Mouse (Mus musculus) midbrain, embryonic 14.5 days (tissue): ENCODE data around the gene Mmd2. TPM values are rescaled to one million over a fixed set of nuclear protein-coding genes. Genes with fewer than 3 reads are reported as not detected.

Source experiments
- ATAC-seq: fragments of 200-750 bp; cut with Nextera tagmentation; 2 replicates; pipeline ENCODE4 v1.8.0; 2017; ENCODE audit warnings: moderate number of reproducible peaks, moderate library complexity; ENCODE audit not compliant: low FRiP score, low TSS enrichment
- DNase-seq: peaks from one replicate; pipeline ENCODE4 v3.0.0-alpha.2; 2015
- H3K27ac ChIP-seq: fragments of 300-500 bp; sonication (generic); replicated peaks from 2 replicates; pipeline ENCODE4 v1.5.1; 2014; ENCODE audit warnings: mild to moderate bottlenecking, low read depth, low read length, moderate library complexity
- H3K27me3 ChIP-seq: fragments of 300-500 bp; sonication (generic); 2 replicates; pipeline ENCODE4 v1.6.1; 2014; ENCODE audit warnings: low read length, control low read depth, mixed read lengths; ENCODE audit not compliant: control insufficient read depth, insufficient read depth
- H3K36me3 ChIP-seq: fragments of 300-500 bp; sonication (generic); 2 replicates; pipeline ENCODE4 v1.6.1; 2014; ENCODE audit warnings: low read length, control low read depth; ENCODE audit not compliant: control insufficient read depth, insufficient read depth
- H3K4me1 ChIP-seq: fragments of 300-500 bp; sonication (generic); 2 replicates; pipeline ENCODE4 v1.6.1; 2014; ENCODE audit warnings: mild to moderate bottlenecking, antibody characterized with exemption, low read length, control low read depth; ENCODE audit not compliant: control insufficient read depth, insufficient read depth
- H3K4me2 ChIP-seq: fragments of 300-500 bp; sonication (generic); 2 replicates; pipeline ENCODE4 v1.6.1; 2014; ENCODE audit warnings: mild to moderate bottlenecking, low read length, moderate library complexity
- H3K4me3 ChIP-seq: fragments of 300-500 bp; sonication (generic); replicated peaks from 2 replicates; pipeline ENCODE4 v1.5.1; 2014; ENCODE audit warnings: low read depth, low read length
- H3K9ac ChIP-seq: fragments of 300-500 bp; sonication (generic); replicated peaks from 2 replicates; pipeline ENCODE4 v1.6.1; 2014; ENCODE audit warnings: mild to moderate bottlenecking, low read length, moderate library complexity
- H3K9me3 ChIP-seq: fragments of 300-500 bp; sonication (generic); 2 replicates; pipeline ENCODE4 v1.6.1; 2016; ENCODE audit warnings: low read length, control low read depth, mixed read lengths; ENCODE audit not compliant: control insufficient read depth
- WGBS: fragments of 180-500 bp; shearing (Covaris S2); extraction: QIAGEN DNeasy Blood & Tissue Kit; methylation state at CpG from one replicate; pipeline ENCODE4 v1.1.7; 2014; 5-methylcytosine and 5-hydroxymethylcytosine counted together
- polyA plus RNA-seq: library from polyadenylated mRNA; unstranded; fragments of >200 nt; fragmentation: Nextera tagmentation; extraction: Ambion mirVana; gene quantifications from 2 replicates; pipeline ENCODE4 v1.2.1, GENCODE M21; 2014

Mmd2 gene
- polyA plus RNA-seq, 1 experiment from 2014 or later = 35.3 TPM

DNA sequence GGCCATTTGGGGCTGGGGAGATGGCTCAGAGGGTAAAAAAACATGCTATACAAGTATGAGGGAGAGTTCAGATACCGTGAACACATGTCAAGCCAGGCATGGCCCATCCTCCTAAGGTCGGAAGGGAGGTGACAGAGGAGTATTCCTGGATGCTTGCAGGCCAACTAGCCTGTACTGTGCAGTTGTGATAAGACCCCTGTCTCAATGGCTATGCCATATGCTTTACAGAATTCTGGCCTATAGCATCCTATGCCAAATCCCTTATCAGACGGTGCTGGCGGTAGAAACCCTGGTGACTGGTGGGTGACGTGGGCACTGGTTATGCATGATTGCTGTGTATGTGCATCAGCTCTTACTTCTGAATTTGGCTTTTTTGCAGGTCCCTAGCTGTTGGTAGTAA lies 29.2 kb upstream of the Mmd2 start:
- H3K9me3 ChIP-seq = no peaks in the 10 kb centered on the region
- no peak overlapping the region for H3K4me2 ChIP-seq
- no peak for ATAC-seq
- no peak overlapping the region for H3K27ac ChIP-seq
- WGBS = 94% methylated on average over 5 of the region's 5 CpGs
- H3K27me3 ChIP-seq = no peaks in the 10 kb centered on the region
- peaks cover 39% of the 10 kb centered on the region for H3K36me3 ChIP-seq
- H3K4me1 ChIP-seq = no peaks in the 10 kb centered on the region
- H3K4me3 ChIP-seq = no peak overlapping the region
- DNase-seq = no peak
- H3K9ac ChIP-seq = no peak overlapping the region

DNA sequence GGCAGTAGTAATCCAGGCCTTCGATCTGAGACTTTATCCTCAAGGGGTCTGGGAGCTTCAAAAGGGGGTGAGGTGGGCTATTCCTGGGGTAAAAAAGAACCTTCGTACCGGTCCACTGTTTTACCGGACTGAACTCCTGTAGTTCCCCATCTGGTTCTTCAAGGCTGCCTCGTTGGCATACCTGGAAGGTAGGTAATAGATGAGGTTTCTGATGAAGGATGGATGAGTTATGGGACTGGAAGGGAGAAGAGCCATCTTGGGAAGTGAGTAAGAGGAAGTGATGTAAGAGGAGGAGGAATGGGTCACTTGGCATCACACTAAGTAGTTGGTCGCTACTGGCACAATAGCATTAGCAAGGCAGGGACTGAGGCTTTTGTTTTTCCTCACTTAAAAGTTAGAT lies 21.6 kb upstream of the Mmd2 start:
- H3K4me3 ChIP-seq = peak overlapping the region; percentile 95
- H3K4me1 ChIP-seq = peaks cover 12% of the 10 kb centered on the region
- H3K36me3 ChIP-seq = peaks cover 16% of the 10 kb centered on the region
- no peaks in the 10 kb centered on the region for H3K27me3 ChIP-seq
- H3K9ac ChIP-seq = peak overlapping the region; percentile 85
- no peaks in the 10 kb centered on the region for H3K9me3 ChIP-seq
- ATAC-seq (no peak), DNase-seq (peak; percentile 17)
- WGBS = 11% methylated on average over 6 of the region's 6 CpGs
- H3K27ac ChIP-seq = no peak overlapping the region
- peak overlapping the region; percentile 78 for H3K4me2 ChIP-seq

DNA sequence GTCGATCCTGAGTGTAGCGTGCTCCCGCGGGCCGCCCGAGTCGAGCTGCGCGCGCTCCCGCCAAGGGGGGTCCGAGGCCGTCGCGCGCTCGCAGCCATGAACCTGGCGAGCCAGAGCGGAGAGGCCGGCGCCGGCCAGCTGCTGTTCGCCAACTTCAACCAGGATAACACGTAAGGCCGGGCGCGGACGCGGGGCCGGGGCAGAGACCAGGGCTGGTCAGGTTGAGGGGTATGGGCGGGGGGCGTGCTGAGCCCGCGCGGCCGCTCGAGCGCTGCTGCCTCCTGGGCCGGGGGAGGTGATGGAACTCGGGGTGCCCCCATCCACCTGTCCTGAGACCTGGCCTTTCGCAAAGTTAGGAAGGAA lies 21.0 kb upstream of the Mmd2 start:
- DNase-seq = no peak
- no peaks in the 10 kb centered on the region for H3K9me3 ChIP-seq
- no peaks in the 10 kb centered on the region for H3K27me3 ChIP-seq
- peak overlapping the region; percentile 78 for H3K4me2 ChIP-seq
- H3K9ac ChIP-seq = peak overlapping the region; percentile 85
- under 1% methylated on average over 41 of the region's 41 CpGs for WGBS
- peak; percentile 75 for ATAC-seq
- peaks cover 12% of the 10 kb centered on the region for H3K4me1 ChIP-seq
- H3K36me3 ChIP-seq = peaks cover 16% of the 10 kb centered on the region
- H3K4me3 ChIP-seq = peak overlapping the region; percentile 95
- peak overlapping the region; percentile 75 for H3K27ac ChIP-seq

- ATAC-seq = peak; percentile 96
- H3K9ac ChIP-seq = peak overlapping the region; percentile 85
- 1% methylated on average over 69 of the region's 69 CpGs for WGBS
- peak; percentile 99 for DNase-seq
- peak overlapping the region; percentile 78 for H3K4me2 ChIP-seq
- peaks cover 11% of the 10 kb centered on the region for H3K36me3 ChIP-seq
- H3K27me3 ChIP-seq = no peaks in the 10 kb centered on the region
- peak overlapping the region; percentile 95 for H3K4me3 ChIP-seq
- peak overlapping the region; percentile 75 for H3K27ac ChIP-seq
- H3K9me3 ChIP-seq = no peaks in the 10 kb centered on the region
- H3K4me1 ChIP-seq = peaks cover 12% of the 10 kb centered on the region
Measured at GRCm38 (mm10) chr5:142628726-142629662, 20.4 kb upstream of the Mmd2 start.

DNA sequence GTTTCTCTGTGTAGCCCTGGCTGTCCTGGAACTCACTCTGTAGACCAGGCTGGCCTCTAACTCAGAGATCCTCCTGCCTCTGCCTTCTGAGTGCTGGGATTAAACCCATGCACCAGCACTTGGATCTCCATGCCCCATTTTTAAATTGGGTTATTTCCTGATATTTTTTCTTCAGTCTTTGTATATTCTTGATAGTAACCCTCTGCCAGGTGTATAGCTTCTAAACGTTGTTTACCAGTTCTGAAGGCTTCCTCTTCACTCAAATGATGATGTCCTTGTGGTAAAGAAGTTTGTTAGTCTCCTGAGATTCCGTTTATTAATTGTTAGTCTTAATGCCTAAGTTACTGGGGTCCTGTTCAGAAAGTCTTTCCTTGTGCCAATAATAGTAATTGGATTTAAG lies 18.8 kb upstream of the Mmd2 start, which contains the start of gene Wipi2:
Gene Wipi2 (plus strand): TSS at position 301 of the 400 bp plus-strand sequence.
- peak within 1 kb of the TSS; percentile 70 for H3K4me2 ChIP-seq
- H3K36me3 ChIP-seq = no peaks in the 10 kb centered on the region
- no peak within 1 kb of the TSS for H3K27ac ChIP-seq
- peaks cover 12% of the 10 kb centered on the region for H3K4me1 ChIP-seq
- peak within 1 kb of the TSS; percentile 95 for H3K4me3 ChIP-seq
- H3K27me3 ChIP-seq = no peaks in the 10 kb centered on the region
- ATAC-seq (no peak), DNase-seq (no peak)
- WGBS = 91% methylated on average over 2 of the region's 2 CpGs
- H3K9me3 ChIP-seq = no peaks in the 10 kb centered on the region
- H3K9ac ChIP-seq = peak within 1 kb of the TSS; percentile 61

DNA sequence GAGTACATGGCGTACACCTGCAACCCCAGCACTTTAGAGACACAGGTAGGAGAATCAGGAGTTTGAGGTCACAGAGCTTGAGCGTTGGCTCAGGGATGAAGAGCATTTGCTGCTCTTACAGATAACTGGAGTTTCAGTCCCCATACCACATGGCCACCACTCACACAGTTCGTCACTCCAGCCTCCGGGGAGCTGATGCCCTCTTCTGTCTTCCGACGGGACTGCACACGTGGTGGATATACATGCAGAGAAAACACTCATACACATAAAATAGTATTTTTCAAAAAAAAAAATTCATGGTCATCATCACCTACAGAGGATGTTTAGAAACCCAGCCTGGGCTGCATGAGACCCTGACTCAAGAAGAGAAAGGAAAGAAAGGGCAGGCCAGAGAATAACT lies 14.5 kb upstream of the Mmd2 start:
- no peak for DNase-seq
- Histone ChIP-seq H3K9me3 (no peaks in the 10 kb centered on the region), H3K36me3 (no peaks in the 10 kb centered on the region), H3K9ac (no peak overlapping the region), H3K27me3 (no peaks in the 10 kb centered on the region), H3K4me1 (no peaks in the 10 kb centered on the region), H3K27ac (no peak overlapping the region), H3K4me3 (no peak overlapping the region), H3K4me2 (no peak overlapping the region)
- WGBS = 86% methylated on average over 7 of the region's 7 CpGs
- no peak for ATAC-seq

DNA sequence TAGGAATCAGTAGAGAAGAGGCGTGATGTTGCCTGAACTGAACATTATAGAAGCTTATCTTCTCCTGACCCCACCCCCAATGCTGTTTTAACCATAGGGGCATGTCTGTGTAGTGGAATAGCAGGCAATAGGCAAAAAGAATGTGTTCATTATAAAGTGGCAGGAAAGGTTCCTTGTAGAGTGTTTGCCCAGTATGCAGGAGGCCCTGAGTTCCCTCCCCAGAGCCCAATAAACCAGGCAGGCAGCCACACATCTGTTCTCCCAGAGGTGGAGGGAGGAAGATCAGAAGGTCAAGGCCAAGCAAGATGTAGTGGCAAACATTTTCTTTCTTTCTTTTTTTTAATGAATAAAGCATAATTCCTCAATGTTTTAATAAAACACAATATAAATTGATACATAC lies 13.5 kb upstream of the Mmd2 start:
- Histone ChIP-seq H3K9ac (no peak overlapping the region), H3K4me1 (no peaks in the 10 kb centered on the region), H3K4me3 (no peak overlapping the region), H3K36me3 (no peaks in the 10 kb centered on the region), H3K27me3 (no peaks in the 10 kb centered on the region), H3K27ac (no peak overlapping the region), H3K9me3 (no peaks in the 10 kb centered on the region), H3K4me2 (no peak overlapping the region)
- DNase-seq (no peak), ATAC-seq (no peak)
- 79% methylated on average over 1 of the region's 1 CpGs for WGBS

GRCm38 (mm10) chr5:142621421-142621820 lies 12.8 kb upstream of the Mmd2 start:
- H3K27ac ChIP-seq = no peak overlapping the region
- DNase-seq = no peak
- no peak for ATAC-seq
- H3K9ac ChIP-seq = no peak overlapping the region
- whole genome bisulfite sequencing = 72% methylated on average over 2 of the region's 2 CpGs
- H3K27me3 ChIP-seq = no peaks in the 10 kb centered on the region
- H3K4me3 ChIP-seq = no peak overlapping the region
- H3K4me1 ChIP-seq = no peaks in the 10 kb centered on the region
- H3K36me3 ChIP-seq = no peaks in the 10 kb centered on the region
- H3K9me3 ChIP-seq = no peaks in the 10 kb centered on the region
- H3K4me2 ChIP-seq = no peak overlapping the region

DNA sequence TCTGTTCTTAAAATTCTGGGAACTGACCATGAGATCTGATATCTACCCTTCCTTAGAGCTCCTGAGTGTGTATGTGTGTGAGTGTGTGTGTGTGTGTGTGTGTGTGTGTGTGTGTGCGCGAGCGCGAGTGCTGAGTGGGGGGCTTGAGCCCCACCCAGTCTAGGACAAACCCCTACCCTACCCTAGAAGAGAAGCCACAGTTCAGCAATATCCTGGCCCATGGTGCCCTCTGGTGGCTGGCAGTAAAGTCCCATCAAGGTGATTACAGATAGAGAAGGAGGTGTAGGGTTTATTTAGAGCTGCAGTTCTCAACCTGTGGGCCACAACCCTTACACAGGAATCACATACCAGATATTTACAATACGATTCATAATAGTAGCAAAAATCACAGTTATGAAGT lies 11.3 kb upstream of the Mmd2 start:
- no peaks in the 10 kb centered on the region for H3K27me3 ChIP-seq
- WGBS = 26% methylated on average over 5 of the region's 5 CpGs
- H3K4me2 ChIP-seq = no peak overlapping the region
- H3K4me3 ChIP-seq = no peak overlapping the region
- H3K27ac ChIP-seq = no peak overlapping the region
- H3K9ac ChIP-seq = no peak overlapping the region
- H3K9me3 ChIP-seq = no peaks in the 10 kb centered on the region
- peak; percentile 77 for DNase-seq
- no peaks in the 10 kb centered on the region for H3K4me1 ChIP-seq
- no peak; the same call in 1 of the 2 replicates for ATAC-seq
- H3K36me3 ChIP-seq = no peaks in the 10 kb centered on the region
